Mouse (Mus musculus): ENCODE measurements around the gene Aldh2.
A peak's percentile ranks its signal among the peaks of the same experiment; 100 is the strongest.

Aldh2 gene

DNA sequence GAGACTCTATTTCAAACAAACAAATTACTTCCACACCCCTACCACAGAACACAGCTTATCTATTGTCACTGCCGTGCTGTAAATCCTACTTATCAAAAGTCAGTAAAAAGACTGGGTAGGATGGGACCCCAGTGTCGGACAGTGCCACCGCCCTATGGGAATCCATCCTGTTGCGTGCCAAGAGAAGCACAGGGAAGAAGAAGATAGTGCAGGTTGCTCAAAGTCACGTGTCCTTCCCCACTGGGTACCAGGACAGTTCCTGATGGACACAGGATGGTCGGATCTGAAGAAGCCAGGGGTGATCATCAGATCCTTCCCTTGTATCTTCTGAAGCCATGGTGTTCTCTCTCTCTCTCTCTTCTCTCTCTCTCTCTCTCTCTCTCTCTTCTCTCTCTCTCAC lies 2.1 kb upstream of the Aldh2 start:
- DNase-seq (ENCODE audit: low read depth, low spot score) = no peak

DNA sequence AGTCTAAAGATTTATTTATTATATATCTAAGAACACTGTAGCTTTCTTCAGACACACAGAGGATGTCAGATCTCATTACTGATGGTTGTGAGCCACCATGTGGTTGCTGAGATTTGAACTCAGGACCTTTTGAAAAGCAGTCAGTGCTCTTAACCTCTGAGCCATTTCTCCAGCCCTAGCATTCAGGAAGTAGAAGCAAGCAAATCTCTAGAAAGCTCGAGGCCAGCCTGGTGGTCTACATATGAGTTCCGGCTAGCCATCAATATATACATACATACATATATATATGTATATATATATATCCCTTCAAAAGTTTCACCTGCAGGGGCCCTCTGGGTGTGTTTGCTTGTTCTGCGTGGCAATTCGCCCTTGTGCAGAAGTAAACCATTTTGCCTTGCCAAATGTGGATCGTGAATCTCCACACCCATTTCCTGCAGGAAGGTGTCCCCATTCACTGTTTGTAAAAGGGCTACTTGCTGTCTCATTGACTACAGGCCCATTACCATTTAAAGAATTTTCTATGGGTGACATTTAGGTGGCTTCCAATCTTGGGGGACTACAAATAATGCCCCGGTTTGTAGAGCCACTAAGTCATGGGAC lies 1.2 kb upstream of the Aldh2 start:
- no peak for DNase-seq (ENCODE audit: low read depth, low spot score)

DNA sequence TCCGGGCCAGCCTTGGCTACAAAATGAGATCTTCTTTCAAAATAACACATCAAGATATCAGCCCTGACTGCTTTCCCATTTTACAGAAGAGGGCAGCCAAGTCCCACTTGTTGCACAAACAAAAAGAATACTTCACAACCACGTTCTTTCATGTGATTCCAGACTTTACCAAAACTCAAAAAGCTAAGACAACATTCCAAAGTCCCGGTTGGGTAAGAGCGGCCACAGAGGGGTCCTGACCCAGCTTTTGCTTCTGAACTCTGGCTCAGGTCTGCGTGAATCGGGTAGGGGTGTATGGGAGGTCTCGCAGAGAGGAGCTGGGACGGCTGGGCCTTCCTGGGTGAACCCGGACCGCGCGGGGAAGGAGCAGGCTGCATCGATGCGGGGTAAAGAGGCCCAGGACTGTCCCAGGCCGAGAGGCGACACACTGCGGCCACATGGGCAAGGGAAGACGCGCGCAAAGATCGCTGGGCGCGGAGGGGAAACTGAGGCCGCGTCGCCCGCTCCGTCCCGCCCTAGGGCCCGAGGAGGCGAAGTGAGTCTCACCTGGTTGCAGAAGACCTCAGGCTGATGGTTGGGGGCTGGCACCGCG lies 712 bp downstream of the Aldh2 start:
- DNase-seq (ENCODE audit: low read depth, low spot score) = no peak

DNA sequence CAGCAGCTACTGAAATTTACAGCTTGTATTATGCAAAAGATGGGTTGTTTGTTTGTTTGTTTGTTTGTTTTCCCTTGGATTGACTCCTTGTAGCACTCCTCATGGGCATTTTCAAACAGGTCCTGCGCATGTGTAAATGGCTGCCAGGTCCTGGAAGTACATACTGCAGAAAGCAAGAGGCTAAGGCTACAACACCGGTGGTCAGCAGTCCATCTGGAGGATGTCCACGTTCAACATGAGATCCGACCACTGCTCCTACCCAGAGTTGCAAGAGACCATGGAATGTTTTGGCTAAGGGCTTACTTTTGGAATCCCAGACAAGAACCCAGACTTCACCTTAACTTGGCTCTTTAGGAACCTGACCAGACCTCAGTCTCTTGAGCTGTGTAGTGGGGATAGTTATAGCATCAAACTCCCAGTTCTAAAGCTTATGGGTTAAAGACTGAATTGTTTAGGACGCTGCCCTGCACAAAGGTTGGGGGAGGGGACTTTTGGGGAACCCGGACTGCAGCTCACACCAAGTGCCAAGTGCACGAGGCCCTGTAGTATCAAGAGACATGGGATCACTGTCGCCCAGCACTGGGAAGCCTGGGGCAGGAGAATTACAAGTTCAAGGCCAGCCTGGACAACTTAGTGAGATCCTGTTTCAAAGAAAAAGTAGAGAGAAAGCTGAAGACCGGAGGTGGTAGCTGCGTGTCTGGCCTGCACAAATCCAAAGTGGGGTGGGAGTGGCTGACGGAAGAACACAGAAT lies 1.4 kb downstream of the Aldh2 start:
- DNase-seq (ENCODE audit: low read depth, low spot score) = no peak

DNA sequence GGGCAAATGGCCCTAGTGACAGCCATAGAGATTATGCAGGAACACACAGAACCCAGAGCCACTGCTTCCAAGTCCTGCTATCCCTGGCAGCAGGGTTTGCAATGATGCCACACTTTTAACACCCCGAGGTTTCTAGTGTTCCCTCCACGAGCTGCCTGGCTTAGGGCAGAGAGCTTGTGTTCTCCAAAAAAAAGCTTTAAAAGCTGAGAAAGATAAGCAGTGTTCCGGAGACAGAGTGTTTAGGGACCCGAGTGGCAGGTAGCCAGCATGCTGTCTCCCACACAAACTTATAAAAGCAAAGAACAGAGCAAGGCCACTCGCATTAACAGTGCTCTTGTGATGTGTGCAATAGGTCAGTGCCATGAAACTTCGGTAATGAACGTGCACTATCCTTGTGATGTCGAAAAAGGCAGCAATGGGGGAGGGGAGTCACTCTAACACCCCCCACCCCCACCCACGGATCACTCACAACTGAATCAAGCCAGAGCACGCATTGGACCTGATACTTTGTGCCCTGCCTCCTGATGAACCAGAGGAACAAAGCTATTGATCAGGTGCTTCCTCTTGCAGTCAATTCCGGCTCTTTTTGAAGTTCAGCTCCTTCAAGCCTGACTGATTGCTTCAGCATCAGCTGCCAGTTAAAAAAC lies 2.1 kb downstream of the Aldh2 start:
- DNase-seq (ENCODE audit: low read depth, low spot score) = no peak

DNA sequence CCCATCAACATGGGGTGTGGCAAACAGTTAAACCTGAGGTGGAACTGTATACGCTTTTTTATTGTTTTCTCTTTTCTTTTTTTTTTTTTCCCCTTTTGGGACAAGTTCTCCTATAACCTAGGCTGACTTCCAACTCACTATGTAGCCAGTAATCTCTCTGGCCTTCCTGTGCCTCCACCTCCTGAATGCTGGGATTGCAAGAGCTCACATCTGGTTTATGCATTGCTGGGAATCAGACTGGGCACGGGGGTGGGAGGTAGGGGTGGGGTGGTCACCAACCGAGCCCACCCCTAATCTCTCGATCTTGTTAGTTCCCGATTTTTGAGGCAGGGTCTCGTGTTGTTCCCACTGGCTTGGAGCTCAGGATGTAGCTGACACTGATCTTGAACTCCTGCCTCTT lies 3.7 kb downstream of the Aldh2 start:
- no peak for DNase-seq (ENCODE audit: low read depth, low spot score)

DNA sequence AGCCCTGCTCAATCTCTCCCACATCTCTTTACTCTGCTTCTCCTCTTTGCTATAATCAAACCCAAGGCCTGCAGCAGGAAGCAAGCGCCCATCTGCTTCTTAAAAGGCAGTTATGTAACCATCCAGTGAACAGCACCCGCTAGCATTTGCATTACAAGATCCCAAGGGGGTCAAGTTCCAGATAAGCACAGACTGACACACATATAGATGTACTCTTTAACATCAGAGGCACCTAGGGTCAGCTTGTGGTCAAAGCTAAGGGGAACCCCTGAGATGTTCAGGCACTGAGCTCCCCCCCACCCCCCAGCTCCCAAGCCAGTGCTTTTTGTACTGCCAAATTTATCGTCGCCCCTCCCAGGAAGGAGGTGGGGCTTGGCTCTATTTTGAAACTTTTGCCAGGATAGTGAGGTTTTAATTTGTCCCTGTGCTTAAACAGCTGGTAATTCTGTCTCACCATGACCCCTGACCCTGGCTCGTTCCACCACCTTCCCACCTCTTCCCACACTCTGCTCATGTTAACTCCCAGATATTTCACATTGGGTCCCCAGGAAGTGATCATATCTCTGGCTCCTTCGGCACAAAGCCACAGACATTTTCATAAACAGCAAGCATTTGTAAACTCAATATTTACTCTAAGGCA lies 7.1 kb downstream of the Aldh2 start:
- no peak for DNase-seq (ENCODE audit: low read depth, low spot score)

DNA sequence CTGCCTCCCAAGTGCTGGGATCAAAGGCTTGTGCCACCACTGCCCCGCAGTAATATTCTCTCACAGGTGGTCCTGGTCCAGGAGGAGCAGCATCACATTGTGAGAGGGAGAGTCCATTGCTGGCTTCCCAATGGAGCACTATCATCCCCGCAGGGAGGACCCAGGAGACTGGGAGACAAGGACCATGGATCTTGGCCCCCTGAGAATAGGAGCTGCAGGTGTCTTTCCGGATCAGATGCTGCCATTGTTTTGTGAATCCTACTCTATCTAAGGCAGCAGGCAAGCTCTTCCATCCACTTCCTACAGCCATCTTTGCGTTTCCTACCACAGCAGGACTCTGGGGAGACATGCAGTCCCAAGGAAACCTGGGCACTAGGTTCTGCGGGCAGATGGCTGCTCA lies 7.9 kb downstream of the Aldh2 start:
- no peak for DNase-seq (ENCODE audit: low read depth, low spot score)

DNA sequence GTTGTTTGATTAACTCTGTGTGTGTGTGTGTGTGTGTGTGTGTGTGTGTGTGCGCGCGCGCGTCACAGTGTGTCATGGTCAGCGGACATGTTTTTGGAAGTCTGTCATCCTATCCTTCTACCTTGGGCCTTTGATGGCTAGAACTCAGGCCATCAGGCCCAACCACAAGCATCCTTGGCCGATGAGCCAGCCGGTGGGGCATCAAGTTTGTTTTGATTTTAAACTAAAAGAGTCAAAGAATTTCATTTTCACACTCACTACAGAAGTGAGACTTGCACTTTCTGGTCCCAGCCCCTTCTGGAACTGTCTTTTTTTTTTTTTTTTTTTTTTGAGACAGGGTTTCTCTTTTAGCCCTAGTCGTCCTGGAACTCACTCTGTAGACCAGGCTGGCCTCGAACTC lies 8.6 kb downstream of the Aldh2 start:
- no peak for DNase-seq (ENCODE audit: low read depth, low spot score)

DNA sequence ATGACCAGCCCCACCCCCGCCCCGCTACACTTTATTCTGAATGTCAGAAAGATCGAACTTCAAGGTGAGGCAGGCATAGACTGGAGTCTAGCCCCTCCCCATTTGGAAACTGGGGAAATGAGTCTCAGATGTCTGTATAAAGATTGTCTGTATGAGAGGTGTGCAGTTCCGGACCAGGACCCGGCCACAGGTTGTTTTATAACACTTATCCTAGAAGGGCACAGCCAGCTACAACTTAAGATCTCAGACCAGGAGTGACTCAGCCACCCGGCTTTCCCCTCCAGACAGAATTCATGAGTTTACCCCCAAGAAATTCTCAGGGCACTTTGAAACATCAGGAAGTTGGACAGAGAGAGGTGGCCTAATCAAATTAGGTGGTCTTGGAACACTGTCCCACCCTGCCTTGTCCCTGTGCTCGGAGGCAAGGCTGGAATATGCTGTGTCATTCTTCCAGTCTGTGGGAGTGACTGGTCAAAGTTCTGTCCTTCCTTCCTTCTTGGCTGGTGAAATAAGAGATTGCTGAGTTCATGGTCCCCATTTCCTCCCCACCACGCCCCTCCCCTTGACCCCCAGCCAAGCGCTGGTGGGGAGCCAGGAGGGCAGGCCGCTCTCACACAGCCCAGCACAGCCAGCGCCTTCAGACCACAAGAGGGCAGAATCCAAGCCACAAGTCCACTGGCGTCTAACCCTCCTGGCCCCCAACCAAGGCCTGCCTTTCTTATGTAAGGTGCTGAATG lies 9.7 kb downstream of the Aldh2 start:
- no peak for DNase-seq (ENCODE audit: low read depth, low spot score)

DNA sequence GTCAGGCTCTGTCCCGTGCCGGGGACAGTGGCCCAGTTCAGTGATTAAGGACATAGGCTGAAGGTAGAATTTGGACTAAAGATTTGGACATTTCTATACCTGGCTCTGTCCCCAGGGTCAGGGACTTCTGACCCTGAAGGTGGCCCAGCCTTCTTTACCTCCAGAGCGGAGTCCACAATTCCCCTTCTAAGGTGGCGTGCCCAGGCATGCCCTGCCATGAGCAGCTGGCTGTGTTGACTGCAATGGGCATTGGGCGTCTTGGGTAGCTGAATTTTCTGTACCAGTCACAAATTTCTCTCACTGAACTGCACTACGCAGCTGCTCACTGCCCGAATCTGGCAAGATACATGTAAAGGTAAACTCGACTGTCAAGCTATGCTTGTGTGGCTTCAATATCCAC lies 11.7 kb downstream of the Aldh2 start:
- no peak for DNase-seq (ENCODE audit: low read depth, low spot score)

DNA sequence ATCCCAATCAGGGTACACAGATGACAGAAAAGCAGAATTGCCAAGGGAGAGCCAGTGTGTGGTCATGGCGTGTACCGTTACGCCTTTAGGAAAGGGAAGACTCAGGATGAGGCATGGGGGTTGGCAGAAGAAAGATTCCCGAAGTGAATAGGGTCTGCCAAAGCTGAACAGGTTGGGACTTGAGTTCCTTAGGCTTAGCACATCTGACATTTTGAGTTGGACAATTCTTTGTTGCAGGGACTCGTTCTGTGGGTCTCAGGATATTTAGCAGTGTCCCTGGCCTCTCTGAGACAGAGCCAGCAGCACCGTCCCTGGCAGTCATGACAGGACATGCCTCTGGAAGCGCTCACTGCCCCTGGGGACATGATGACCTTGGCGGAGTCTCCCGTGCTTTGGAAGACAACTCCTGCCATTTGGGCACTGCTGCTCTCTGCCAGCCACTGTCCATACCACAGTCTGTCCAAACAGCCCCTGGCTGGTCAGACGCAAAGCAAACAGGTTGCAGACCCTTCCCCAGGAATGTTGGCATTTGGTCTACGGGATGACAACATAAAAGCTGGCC lies 16.6 kb downstream of the Aldh2 start:
- DNase-seq (ENCODE audit: low read depth, low spot score) = no peak

DNA sequence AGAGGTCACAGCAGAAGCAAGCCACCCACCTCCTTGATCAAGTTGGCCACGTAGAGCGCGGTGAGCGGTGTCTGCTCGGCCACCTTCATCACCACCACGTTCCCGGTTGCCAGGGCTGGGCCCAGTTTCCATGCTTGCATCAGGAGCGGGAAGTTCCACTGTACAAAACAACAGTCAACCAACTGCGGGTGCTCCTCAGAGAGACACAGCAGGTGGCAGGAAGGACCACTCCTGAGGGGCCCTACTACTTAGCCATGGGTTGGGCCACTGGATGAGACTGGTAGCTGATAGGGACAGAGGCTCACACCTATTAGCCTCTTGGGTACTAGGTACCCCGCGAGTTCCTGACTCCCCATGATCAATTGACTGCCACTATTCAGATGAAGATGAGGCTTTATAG lies 17.8 kb downstream of the Aldh2 start:
- DNase-seq (ENCODE audit: low read depth, low spot score) = no peak

DNA sequence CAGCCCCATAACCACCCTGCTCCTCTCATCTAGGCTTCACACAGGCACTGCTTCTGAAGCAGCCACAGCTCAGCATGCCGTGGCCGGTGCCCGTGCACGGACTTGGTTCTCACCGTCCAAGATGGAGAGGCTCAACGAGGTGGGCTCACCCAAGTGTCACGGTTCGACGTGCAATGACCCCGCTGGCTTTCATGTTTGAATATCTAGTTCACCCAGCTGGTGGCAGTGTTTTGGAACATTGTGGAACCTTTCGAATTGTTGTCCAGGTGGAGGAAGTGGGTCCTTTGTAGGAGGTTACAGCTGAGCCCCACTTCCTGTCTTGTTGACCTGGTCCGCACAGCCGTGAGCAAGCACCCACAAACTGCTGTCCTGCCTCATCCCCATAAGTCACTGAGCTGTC lies 19.5 kb downstream of the Aldh2 start:
- DNase-seq (ENCODE audit: low read depth, low spot score) = no peak

DNA sequence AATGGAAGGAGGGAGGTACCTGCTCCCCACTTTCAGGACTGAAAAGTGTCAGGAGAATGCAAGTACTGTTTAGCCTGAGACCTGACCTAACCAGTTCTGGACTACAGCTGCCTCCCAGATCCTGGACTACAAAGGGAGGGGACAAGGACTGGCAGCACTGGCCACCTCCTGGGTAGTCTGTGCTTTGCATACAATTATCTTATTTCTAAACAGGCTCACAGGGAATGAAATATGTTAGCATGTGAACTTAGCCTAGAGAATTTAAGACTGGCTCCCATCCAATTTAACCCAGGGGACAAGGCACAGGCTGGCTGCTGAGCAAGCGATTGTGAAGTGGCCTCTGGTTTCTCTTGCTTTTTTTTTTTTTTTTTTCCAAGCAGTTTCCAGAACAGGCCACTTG lies 22.8 kb downstream of the Aldh2 start:
- DNase-seq (ENCODE audit: low read depth, low spot score) = no peak

DNA sequence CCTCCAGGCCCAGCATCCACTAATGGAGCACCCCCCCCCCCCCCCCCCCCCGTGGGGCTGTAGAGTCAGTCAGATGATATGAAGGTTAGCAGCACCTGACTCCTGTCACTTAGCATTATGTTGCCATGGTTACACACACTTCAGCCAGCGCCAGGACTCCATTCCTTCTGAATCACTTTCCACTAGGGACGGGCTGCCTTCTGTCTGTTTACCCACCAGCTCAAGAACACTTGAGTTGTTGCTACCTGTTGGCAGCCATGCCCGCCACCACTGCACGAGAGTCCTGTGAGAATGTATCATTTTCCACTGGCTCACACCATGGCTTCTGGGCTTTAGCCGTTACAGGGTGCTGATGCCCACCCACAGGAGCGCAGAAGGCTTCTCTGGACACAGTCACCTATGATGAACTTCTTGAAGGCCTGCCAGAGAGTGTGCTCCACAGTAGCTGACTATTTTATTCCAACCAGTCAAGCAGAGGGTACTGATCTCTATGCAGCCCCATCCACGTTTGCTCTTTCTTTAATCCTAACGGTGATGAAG lies 23.7 kb downstream of the Aldh2 start:
- no peak for DNase-seq (ENCODE audit: low read depth, low spot score)

DNA sequence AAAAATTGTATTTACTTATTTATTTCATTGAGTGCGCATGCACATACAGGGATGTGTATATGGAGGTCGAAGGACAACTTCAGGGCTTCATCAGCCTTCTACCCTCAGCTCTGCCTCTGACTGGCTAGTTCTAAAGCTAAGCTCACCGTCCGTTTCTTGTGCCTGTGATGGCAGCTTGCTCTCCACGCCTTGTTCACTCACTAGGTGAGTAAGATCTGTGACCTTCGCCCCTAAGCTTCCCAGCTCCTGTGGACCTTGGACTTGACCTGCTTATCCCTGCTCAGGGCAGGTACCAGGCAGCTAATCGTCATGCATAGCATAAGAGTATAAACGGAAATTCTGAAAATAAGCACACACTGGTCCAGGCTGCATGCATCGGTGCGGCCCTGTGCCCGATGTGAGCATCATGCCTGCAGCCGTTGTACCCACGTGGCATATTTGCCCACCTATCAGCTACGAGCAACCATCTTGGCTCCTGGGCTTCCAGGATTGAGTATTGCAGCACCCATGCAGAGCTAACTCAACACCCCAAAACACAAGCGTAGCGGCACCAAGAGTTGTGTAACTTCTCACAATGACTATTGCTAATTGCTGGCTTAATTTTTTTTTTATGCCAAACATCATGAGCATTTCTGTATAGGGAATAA lies 27.5 kb downstream of the Aldh2 start:
- no peak for DNase-seq (ENCODE audit: low read depth, low spot score)

DNA sequence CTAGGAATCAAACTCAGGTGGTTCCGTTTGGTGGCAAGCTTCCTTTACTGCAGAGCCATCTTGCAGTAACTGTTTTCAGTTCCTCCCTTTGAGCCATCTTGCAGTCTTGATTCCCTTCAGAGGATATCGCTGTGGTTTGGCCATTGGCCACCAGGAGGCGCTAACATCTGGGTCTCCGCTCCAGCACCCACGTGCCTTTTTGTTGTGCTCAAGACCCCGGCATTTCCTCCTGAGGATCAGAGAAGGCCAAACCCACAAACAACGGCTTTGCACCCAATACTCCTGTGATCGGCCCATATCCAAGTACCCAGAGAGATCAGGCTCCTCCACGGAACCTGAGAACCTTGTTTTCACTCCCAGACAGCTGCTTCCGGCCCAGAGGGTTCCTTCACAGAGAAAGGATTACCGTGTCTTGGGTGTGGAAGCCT lies 29.1 kb downstream of the Aldh2 start:
- DNase-seq (ENCODE audit: low read depth, low spot score) = peak; percentile 58

DNA sequence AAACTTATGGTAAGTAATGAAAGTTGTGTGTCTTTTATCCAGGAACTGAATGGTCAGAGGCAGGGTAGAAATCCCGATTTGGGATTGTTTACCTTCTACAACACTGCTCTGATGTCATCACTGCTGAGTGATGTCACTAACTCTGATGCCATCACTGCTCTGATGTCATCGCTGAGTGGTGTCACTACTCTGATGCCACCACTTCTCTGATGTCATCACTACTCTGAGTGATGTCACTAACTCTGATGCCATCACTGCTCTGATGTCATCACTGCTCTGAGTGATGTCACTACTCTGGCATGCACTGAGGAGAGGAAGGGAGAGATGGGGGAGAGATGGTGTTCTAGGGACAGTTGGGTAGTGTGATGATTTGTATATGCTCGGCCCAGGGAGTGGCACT lies 31.2 kb downstream of the Aldh2 start:
- no peak for DNase-seq (ENCODE audit: low read depth, low spot score)

DNA sequence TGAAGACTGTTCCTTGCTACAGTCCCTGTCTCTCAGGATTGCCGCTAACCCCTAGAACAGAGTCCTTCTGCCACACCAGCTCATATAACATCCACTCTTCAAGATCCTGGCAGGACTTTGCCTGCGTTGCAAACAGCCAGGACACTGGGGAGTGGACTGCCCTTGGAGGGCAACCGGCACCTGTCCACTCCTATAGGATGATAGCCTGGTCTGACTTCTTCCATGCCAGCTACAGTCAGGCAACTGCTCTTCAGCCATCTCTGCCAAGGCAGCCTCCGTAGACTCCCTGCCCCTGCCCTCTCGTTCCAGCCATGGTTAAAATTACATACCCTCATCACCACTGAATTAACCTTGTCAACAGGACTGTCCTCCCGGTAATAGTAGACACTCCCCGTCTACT lies 44.4 kb downstream of the Aldh2 start:
- DNase-seq (ENCODE audit: low read depth, low spot score) = no peak

DNA sequence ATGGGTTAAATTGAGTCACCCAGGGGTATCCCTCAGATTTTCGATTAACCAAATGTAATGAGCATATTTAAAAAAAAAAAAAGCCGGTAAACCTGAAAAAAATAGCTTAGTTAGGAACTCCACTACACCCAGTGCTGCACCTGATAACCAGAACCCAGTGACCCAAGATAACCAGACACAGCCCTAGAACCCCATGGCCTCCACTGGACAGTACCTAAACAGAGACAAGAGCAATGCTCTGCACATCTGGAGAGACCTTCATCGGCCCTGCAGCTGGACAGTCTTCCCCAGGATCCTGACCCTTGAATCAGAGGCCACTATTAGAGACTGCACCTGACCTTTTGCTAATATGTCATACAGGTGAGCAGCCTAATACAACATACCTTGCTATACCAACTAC lies 46.5 kb downstream of the Aldh2 start:
- DNase-seq (ENCODE audit: low read depth, low spot score) = no peak

Data from c-Kit-negative CD71-positive TER-119-positive erythroid progenitor cells, embryonic 14.5 days (primary cell).